Mouse (Mus musculus): Measurements from ENCODE around the gene Slc17a7. TPM values are rescaled to one million over a fixed set of nuclear protein-coding genes. Genes with fewer than 3 reads are reported as not detected.
A peak's percentile ranks its signal among the peaks of the same experiment; 100 is the strongest.

The Slc17a7 gene
- polyA plus RNA-seq, 1 experiment, result 1.6 TPM

GRCm38 (mm10) chr7:45129776-45130512 is 33.8 kb upstream of the Slc17a7 start:
- TF ChIP-seq POLR2A (IDR thresholded peaks at IDR 0.05; ENCODE audit: insufficient read depth, low read length) (peak; percentile 66), EP300 (IDR thresholded peaks at IDR 0.05; ENCODE audit: insufficient read depth, low read depth, low read length) (no peak)
- no peaks in the 10 kb centered on the region for H3K9me3 ChIP-seq (replicated peaks; ENCODE audit: control insufficient read depth, insufficient read depth, low read length, poor library complexity, severe bottlenecking)
- no peaks in the 10 kb centered on the region for H3K27me3 ChIP-seq (ENCODE audit: control insufficient read depth, insufficient read depth, low read length, poor library complexity, severe bottlenecking)
- H3K4me1 ChIP-seq (ENCODE audit: control insufficient read depth, insufficient read depth, low read length), result no peaks in the 10 kb centered on the region
- peak overlapping the region; percentile 70 for H3K9ac ChIP-seq (ENCODE audit: low read depth, poor library complexity, severe bottlenecking)
- peak overlapping the region; percentile 60 for H3K4me3 ChIP-seq (ENCODE audit: low read depth, low read length)
- peaks cover 32% of the 10 kb centered on the region for H3K36me3 ChIP-seq (ENCODE audit: control insufficient read depth, insufficient read depth, low read length, poor library complexity, severe bottlenecking)
- H3K27ac ChIP-seq (ENCODE audit: insufficient read depth, low read length), result peak overlapping the region; percentile 48

DNA sequence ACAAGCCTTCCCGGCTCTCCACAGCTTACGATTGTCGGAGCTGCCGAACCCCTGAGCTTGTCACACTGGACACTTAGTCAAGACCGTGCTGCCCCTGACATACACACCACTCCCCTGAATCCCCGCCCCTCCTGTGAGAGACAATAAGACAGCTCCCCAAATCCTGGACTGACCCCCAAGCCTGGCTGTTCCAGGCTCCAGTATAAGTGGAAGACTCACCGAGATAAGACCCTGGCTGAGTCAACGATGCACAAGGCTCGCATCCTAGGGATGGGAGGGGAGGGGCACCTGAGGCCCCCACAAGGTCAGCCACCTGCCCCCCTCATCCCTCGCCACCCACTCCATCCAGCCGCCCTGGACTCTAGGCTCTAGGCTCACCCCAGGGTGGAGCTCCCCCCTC is 31.9 kb upstream of the Slc17a7 start:
- H3K9ac ChIP-seq (ENCODE audit: low read depth, poor library complexity, severe bottlenecking), result peak overlapping the region; percentile 50
- H3K36me3 ChIP-seq (ENCODE audit: control insufficient read depth, insufficient read depth, low read length, poor library complexity, severe bottlenecking), result peaks cover 14% of the 10 kb centered on the region
- no peaks in the 10 kb centered on the region for H3K9me3 ChIP-seq (replicated peaks; ENCODE audit: control insufficient read depth, insufficient read depth, low read length, poor library complexity, severe bottlenecking)
- H3K27me3 ChIP-seq (ENCODE audit: control insufficient read depth, insufficient read depth, low read length, poor library complexity, severe bottlenecking), result no peaks in the 10 kb centered on the region
- TF ChIP-seq POLR2A (IDR thresholded peaks at IDR 0.05; ENCODE audit: insufficient read depth, low read length) (no peak), CTCF (IDR thresholded peaks at IDR 0.05; ENCODE audit: low read depth, low read length) (no peak)
- H3K4me1 ChIP-seq (ENCODE audit: control insufficient read depth, insufficient read depth, low read length), result no peaks in the 10 kb centered on the region
- peak overlapping the region; percentile 13 for H3K4me3 ChIP-seq (ENCODE audit: low read depth, low read length)
- H3K27ac ChIP-seq (ENCODE audit: insufficient read depth, low read length), result no peak overlapping the region

DNA sequence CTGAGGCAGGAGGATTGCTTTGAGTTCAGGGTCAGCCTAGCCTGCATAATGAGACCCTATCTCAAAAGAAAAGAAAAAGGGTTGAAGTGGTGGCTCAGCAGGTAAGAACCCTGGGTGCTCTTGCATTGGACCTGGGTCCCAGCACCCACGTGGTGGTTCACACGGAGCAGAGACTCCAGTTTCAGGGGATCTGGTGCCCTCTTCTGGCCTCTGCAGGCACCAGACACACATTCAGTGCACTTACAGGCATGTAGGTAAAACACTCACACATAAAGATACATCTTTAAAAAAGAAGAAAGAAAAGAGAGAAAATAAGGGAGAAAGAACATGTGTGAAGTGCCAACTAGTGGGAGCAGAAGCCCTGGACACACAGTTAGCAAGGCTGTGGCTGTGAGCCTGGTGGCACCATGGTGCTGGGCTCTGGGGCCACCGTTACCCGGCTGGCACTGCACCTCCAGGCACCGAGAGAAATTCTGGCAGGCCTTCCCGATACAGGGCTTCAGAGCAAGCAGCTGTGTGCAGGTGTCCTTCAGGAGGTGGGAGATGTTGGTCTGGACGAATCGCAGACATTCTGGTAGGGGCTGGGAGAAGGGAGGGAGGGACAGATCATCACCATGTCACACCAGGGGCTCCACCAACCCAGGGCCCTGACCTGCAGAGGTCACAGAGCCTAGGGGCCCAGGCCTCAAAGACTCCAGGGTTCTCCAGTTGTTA is 30.1 kb upstream of the Slc17a7 start:
- Histone ChIP-seq H3K27me3 (ENCODE audit: control insufficient read depth, insufficient read depth, low read length, poor library complexity, severe bottlenecking) (no peaks in the 10 kb centered on the region), H3K36me3 (ENCODE audit: control insufficient read depth, insufficient read depth, low read length, poor library complexity, severe bottlenecking) (no peaks in the 10 kb centered on the region), H3K4me1 (ENCODE audit: control insufficient read depth, insufficient read depth, low read length) (no peaks in the 10 kb centered on the region), H3K4me3 (ENCODE audit: low read depth, low read length) (no peak overlapping the region), H3K9me3 (replicated peaks; ENCODE audit: control insufficient read depth, insufficient read depth, low read length, poor library complexity, severe bottlenecking) (no peaks in the 10 kb centered on the region), H3K9ac (ENCODE audit: low read depth, poor library complexity, severe bottlenecking) (no peak overlapping the region), H3K27ac (ENCODE audit: insufficient read depth, low read length) (no peak overlapping the region)
- TF ChIP-seq CTCF (IDR thresholded peaks at IDR 0.05; ENCODE audit: low read depth, low read length) (peak; percentile 84), EP300 (IDR thresholded peaks at IDR 0.05; ENCODE audit: insufficient read depth, low read depth, low read length) (no peak)

DNA sequence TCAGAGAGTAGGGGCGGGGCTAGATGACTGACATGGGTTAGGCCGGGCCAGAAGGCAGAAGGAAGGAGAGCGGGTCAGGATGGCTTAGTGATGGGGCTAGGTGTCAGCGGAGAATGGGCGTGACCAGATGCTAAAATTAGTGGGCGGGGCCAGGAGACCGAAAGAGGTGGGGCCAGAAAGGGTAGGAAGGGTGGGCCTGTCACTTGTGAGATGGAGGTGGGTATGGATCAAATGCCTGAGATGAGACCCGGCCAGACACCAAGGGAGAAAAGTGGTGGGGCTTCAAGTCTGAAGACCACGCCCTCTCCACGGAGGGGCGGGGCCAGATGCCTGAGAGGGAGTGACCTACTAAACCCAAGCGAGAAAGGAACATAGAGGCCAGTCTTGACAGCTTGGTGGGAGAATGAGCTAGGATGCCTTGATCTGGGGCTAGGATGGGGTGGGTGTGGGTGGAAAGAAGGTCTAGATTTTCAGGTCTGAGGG is 29.2 kb upstream of the Slc17a7 start:
- Histone ChIP-seq H3K27ac (ENCODE audit: insufficient read depth, low read length) (no peak overlapping the region), H3K36me3 (ENCODE audit: control insufficient read depth, insufficient read depth, low read length, poor library complexity, severe bottlenecking) (no peaks in the 10 kb centered on the region), H3K4me1 (ENCODE audit: control insufficient read depth, insufficient read depth, low read length) (no peaks in the 10 kb centered on the region), H3K4me3 (ENCODE audit: low read depth, low read length) (no peak overlapping the region; the same call in 1 of the 2 replicates), H3K27me3 (ENCODE audit: control insufficient read depth, insufficient read depth, low read length, poor library complexity, severe bottlenecking) (no peaks in the 10 kb centered on the region), H3K9me3 (replicated peaks; ENCODE audit: control insufficient read depth, insufficient read depth, low read length, poor library complexity, severe bottlenecking) (no peaks in the 10 kb centered on the region), H3K9ac (ENCODE audit: low read depth, poor library complexity, severe bottlenecking) (no peak overlapping the region)
- TF ChIP-seq EP300 (IDR thresholded peaks at IDR 0.05; ENCODE audit: insufficient read depth, low read depth, low read length) (no peak), POLR2A (IDR thresholded peaks at IDR 0.05; ENCODE audit: insufficient read depth, low read length) (no peak), CTCF (IDR thresholded peaks at IDR 0.05; ENCODE audit: low read depth, low read length) (no peak)

GRCm38 (mm10) chr7:45135370-45135769 is 28.4 kb upstream of the Slc17a7 start:
- Histone ChIP-seq H3K4me1 (ENCODE audit: control insufficient read depth, insufficient read depth, low read length) (no peaks in the 10 kb centered on the region), H3K9ac (ENCODE audit: low read depth, poor library complexity, severe bottlenecking) (no peak overlapping the region), H3K36me3 (ENCODE audit: control insufficient read depth, insufficient read depth, low read length, poor library complexity, severe bottlenecking) (no peaks in the 10 kb centered on the region), H3K27me3 (ENCODE audit: control insufficient read depth, insufficient read depth, low read length, poor library complexity, severe bottlenecking) (no peaks in the 10 kb centered on the region), H3K4me3 (ENCODE audit: low read depth, low read length) (no peak overlapping the region), H3K27ac (ENCODE audit: insufficient read depth, low read length) (no peak overlapping the region), H3K9me3 (replicated peaks; ENCODE audit: control insufficient read depth, insufficient read depth, low read length, poor library complexity, severe bottlenecking) (no peaks in the 10 kb centered on the region)
- TF ChIP-seq CTCF (IDR thresholded peaks at IDR 0.05; ENCODE audit: low read depth, low read length), result no peak
- no peak for TF ChIP-seq EP300 (IDR thresholded peaks at IDR 0.05; ENCODE audit: insufficient read depth, low read depth, low read length)
- no peak for TF ChIP-seq POLR2A (IDR thresholded peaks at IDR 0.05; ENCODE audit: insufficient read depth, low read length)

DNA sequence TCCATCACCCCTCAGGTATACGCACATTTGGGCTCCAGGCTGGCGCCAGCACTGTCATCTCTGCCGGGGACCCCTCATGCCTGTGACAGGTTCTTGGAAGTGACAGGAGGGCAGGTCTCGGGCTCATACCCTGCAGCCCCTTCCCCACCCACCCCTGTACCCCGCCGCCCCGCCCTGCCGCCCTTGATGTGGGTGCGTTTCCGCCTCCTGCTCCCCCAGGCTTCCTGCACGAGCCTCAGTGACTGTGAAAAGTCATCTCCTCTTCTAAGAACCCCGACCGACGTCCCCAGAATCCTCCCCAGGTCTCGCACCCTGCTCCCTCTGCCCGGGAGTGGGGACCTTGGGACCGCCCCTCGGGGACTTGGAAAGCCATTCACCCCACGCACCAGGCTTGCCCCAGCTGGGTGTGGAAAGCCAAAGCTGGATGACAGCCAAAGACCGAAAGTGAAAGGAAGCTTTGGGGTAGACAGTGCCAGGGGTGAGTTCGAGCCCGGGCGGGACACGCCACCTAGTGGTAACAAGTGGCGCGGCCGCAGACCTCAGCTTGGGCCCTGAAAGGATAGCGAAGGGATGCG is 27.7 kb upstream of the Slc17a7 start, which contains the start of the genes Gm45713 and Flt3l:
Gm45713 (minus strand) TSS at position 239 of the 575 bp plus-strand sequence.
Flt3l (minus strand) TSS at position 440 of the 575 bp plus-strand sequence.
- no peaks in the 10 kb centered on the region for H3K9me3 ChIP-seq (replicated peaks; ENCODE audit: control insufficient read depth, insufficient read depth, low read length, poor library complexity, severe bottlenecking)
- H3K9ac ChIP-seq (ENCODE audit: low read depth, poor library complexity, severe bottlenecking), result 0 out of 2 replicates have a peak within 1 kb of the TSS, but pooled peaks have one; percentile 15
- no peaks in the 10 kb centered on the region for H3K27me3 ChIP-seq (ENCODE audit: control insufficient read depth, insufficient read depth, low read length, poor library complexity, severe bottlenecking)
- no peaks in the 10 kb centered on the region for H3K4me1 ChIP-seq (ENCODE audit: control insufficient read depth, insufficient read depth, low read length)
- TF ChIP-seq EP300 (IDR thresholded peaks at IDR 0.05; ENCODE audit: insufficient read depth, low read depth, low read length) (0 out of 2 replicates have a peak, but pooled peaks have one; percentile 29), CTCF (IDR thresholded peaks at IDR 0.05; ENCODE audit: low read depth, low read length) (peak; percentile 90), POLR2A (IDR thresholded peaks at IDR 0.05; ENCODE audit: insufficient read depth, low read length) (no peak)
- H3K36me3 ChIP-seq (ENCODE audit: control insufficient read depth, insufficient read depth, low read length, poor library complexity, severe bottlenecking), result no peaks in the 10 kb centered on the region
- H3K4me3 ChIP-seq (ENCODE audit: low read depth, low read length), result peak within 1 kb of the TSS; percentile 22
- H3K27ac ChIP-seq (ENCODE audit: insufficient read depth, low read length), result no peak within 1 kb of the TSS
